Mouse (Mus musculus): ENCODE data around the gene Tppp3. TPM values are rescaled to one million over a fixed set of nuclear protein-coding genes. Genes with fewer than 3 reads are reported as not detected.

The Tppp3 gene
- total RNA-seq, 2 experiments from 2014 or later = 44.4 to 46.1 TPM

- peak; percentile 82 for DNase-seq
Observed at GRCm38 (mm10) chr8:105484392-105484791, 13.1 kb upstream of the Tppp3 start.

DNA sequence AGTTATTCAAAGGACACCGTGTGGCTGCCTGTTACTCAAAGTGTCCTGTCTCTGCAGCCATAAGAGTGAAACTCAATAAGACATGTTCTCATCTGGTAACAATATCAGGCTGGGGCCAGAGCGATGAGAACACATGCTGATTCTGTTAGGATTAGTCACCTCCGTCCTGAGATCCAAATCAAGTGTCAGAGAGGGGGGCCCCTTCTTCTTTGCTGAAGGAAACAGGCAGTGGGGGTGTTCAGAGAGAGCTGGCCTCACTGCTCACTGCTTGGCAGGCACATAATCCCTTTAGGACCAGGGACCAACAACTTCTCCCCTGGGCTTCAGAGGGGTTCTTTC is 12.7 kb upstream of the Tppp3 start:
- no peak for DNase-seq

- DNase-seq = peak; percentile 81
Observed at GRCm38 (mm10) chr8:105483212-105484029, 12.1 kb upstream of the Tppp3 start.

- no peak for DNase-seq
Observed at GRCm38 (mm10) chr8:105482123-105482522, 10.8 kb upstream of the Tppp3 start.

GRCm38 (mm10) chr8:105481453-105481852 is 10.1 kb upstream of the Tppp3 start:
- peak; percentile 49 for DNase-seq

GRCm38 (mm10) chr8:105481013-105481412 is 9.7 kb upstream of the Tppp3 start:
- no peak for DNase-seq

GRCm38 (mm10) chr8:105477792-105478191 is 6.5 kb upstream of the Tppp3 start:
- no peak for DNase-seq

GRCm38 (mm10) chr8:105476628-105477413 is 5.5 kb upstream of the Tppp3 start:
- peak; percentile 80 for DNase-seq

DNA sequence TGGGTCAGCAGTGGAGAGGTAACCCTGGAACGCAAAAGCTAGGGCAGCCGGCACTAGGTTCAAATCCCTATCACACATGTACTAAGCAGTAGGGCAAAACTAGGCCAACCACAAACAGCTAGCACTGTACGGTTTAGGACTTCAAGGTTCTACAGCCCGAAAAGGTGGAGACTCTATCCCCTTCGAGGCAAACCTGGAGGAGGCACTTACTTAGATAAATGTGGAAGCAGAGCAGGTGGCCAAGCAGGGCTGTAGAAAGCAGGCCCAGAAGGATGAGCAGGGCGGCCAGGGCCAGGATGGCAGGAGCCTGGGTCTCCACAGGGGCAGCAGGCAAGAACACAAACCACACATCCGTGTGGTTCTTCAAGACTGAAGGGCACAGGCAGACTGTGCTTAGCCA is 4.8 kb upstream of the Tppp3 start:
- DNase-seq = no peak

- no peak for DNase-seq
Observed at GRCm38 (mm10) chr8:105475742-105476141, 4.4 kb upstream of the Tppp3 start.

- peak; percentile 77 for DNase-seq
Observed at GRCm38 (mm10) chr8:105475254-105475653, 3.9 kb upstream of the Tppp3 start.

DNA sequence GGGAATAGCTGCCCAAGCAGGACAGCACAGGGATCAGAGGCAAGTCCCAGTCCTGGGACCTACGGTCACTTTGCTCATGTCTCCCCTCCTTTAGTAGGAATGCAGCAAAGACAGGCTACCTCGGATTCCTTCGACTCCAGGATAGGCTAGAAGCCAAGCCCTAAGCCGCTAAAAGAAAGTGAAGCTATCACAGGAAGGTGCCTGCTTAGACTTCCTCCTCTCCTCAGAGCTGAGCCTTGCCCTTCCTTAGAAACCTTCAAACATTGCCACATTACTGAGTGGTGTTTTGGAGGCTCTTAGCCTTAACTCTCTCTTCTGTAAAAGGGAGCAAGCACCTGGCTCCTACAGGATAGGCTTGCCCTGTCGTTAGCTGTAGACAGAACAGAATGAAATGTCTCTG is 3.4 kb upstream of the Tppp3 start:
- DNase-seq = no peak

DNA sequence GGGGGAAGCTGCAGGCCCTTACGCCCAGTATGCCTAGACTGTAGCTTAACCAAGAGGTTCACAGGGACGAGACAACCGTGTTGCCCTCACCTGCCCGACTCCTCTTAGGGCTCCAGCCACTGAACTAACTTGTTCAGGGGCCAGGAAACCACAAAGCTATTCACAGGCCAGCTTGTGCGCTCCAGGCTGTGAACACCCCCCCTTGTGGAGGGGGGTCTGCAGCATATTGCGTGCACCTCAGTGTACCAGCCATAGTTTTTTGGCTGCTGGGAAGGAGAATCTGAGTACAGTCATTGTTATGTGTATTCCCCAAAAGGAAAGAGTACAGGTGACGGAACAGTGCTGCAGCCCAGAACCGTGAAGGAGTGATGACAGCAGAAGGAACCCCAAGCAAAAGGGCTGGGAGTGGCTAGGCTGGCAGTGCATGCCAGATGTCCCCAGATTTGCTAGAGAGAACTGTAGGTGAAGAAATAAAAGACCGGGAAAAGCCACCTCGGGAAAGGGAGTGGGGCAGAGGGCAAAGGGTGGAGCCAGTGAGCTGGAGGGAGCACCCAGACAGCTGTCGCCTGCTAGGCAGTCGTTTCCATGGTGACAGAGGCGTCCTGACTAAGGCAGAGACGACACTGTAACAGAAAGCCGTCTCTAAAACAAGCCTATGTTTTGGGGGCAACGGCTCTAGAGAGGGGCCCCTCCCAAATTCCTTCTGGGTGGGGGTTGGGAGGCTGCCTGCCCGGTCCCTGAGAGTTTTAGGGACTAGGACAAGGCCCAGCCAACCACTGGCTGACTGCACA is 2.7 kb upstream of the Tppp3 start:
- peak; percentile 80 for DNase-seq

DNA sequence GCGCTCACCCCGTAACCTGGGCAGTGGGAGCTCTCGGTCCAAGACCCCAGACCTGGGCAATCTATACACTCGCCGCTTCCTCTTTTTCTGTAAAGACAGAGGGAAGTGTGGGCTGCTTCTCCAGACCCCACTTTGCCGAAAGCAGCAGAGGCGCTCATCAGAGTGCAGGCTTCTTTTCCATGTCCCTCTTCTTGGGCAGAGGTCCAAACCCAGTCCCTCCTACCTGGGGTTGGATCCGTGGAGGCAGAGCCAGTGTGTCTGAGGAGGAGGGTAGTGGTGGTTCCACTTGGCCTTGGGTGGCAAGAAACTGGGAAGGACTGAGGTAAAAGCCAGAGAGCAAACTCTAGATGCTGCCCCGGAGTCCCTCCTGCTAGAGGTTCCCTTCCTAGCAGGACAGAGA is 1.7 kb upstream of the Tppp3 start:
- no peak for DNase-seq

GRCm38 (mm10) chr8:105472414-105472932 is 1.1 kb upstream of the Tppp3 start:
- DNase-seq = no peak

- no peak for DNase-seq
Observed at GRCm38 (mm10) chr8:105470681-105471313, 529 bp downstream of the Tppp3 start.

GRCm38 (mm10) chr8:105470262-105470661 is 1.1 kb downstream of the Tppp3 start:
- DNase-seq = no peak

GRCm38 (mm10) chr8:105469816-105470215 is 1.5 kb downstream of the Tppp3 start:
- no peak for DNase-seq

GRCm38 (mm10) chr8:105469041-105469695 is 2.2 kb downstream of the Tppp3 start:
- peak; percentile 57 for DNase-seq

DNA sequence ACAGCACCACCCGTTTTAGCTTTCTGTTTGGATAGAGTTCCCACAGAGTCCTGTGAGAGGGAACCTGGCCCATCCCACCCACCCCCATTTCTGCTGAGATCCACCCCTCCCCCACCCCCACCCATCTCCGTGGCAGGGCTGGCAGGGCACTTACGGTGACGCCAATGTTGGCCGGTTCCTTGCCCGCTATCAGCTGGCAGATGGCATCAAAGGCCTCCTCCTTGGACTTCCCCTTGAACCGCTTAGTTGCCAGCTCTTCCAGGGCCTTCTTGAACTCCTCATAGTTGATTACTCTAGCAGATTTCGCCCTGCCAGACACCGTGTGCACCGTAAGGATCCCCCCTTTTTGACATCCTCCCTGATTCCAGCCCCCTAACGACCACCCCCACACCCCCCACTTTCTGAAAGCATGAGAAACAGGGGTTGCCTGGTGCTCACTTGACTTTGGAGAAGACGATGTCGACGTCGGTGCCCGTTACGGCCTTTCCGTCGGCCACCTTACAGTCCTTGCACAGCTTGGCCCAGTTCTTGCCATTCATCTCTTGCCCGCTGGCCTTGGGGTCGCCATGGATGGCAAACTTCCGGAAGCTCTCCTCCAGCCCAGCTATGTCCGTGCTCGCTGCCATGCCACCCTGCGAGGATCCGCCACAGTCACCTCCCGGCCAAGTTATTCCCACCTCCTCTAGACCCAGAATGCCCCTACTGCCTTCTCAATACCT is 3.2 kb downstream of the Tppp3 start:
- no peak for DNase-seq

GRCm38 (mm10) chr8:105467396-105467985 is 3.8 kb downstream of the Tppp3 start:
- DNase-seq = no peak

All from heart, postnatal 4 days (tissue).